Mouse (Mus musculus) MEL-GATA-1-ER (cell line): ENCODE data around the gene Ubtf.

ENCODE experiments used
- DNase-seq: peaks from one replicate; pipeline ENCODE4 v3.0.0-alpha.2; 2012; ENCODE audit warnings: low read depth; ENCODE audit errors: extremely low read depth

Gene Ubtf

DNA sequence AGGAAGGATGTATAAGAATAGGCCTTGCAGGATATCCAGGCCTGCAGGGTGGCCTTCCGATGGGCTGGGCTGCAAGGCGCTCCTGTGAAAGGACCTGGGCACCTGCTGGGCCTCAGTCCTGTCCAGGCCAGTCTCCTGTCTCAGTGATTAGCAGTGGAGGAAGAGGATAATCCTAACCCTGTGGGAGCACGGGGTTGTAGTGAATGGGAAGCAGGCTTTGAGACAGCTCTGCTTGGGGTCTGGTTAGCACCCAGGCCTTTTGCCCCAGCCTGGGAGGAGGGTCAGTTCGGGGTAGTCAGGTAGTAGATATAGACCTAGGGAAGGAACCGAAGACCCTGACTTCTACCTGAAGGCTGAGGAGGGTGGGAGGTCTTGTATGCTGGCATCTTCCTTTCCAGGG, 28.1 kb upstream of the Ubtf start:
- DNase-seq = no peak

DNA sequence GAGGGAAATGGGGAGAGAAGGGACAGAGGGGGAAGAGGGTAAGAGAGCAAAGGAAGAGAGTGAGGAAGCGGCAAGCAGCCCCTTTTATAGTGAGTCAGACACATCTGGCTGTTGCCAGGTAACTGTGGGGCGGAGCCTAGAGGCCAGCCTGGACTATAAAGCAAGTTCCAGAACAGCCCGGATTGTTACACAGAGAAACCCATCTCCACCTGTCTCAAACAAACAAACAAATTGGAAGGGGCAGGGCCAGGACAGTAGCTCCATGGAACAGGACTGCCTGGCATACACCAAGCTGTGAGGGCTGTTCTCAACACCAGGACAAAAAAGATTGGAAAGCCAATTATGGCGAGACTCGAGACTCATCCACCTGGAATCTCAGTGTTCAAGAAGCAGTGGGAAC, 27.4 kb upstream of the Ubtf start:
- DNase-seq = no peak

DNA sequence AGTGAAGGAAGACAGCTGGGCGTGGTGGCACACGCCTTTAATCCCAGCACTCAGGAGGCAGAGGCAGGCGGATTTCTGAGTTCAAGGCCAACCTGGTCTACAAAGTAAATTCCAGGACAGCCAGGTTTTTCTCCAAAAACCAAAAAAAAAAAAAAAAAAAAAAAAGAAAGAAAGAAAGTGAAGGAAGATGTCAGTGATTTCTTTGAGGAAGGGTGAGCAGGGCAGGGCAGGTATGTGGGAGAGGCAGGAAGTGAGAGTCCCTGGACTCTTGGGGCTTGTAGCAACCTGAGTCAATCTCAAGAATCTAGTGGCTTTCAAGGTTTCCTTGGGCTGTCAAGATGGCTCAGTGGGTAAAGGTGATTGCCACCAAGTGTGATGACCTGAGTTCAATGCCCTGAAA, 24.9 kb upstream of the Ubtf start:
- DNase-seq = no peak

DNA sequence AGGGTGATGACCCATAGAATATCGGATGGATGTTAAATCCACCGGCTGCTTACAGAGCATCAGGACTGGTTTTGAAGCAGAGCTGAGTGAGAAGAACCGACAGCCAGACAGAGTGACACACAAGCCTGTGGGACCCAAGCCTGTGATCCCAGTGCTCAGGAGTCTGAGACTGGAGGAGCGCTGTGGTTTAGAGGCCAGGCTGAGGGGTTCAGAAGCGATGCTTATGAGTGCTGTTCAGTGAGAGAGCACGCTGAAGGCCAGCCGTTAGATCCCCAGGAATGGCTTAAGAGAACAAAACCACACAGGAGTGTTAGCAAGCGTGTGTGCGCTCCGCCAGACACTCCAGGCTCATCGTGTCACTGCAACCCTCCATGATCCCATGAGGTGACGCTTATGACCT, 23.2 kb upstream of the Ubtf start:
- no peak for DNase-seq

DNA sequence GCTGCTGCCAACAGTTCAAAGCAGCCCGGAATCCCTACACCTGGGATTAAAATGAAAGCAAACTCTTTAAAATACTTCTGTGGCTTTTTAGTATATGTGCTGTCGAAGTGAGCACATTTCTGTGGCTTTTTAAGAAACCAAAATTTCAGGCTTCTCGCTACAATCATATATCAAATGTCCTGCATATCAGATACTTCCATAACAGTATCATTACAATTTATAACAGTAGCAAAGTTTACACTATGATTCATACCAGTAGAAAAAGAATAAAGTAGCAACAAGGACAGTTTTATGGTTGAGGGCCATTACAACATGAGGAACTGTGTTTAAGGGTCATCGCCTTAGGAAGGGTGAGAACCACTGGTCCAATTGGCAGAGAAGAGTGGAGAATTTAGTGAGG, 21.6 kb upstream of the Ubtf start:
- no peak for DNase-seq

DNA sequence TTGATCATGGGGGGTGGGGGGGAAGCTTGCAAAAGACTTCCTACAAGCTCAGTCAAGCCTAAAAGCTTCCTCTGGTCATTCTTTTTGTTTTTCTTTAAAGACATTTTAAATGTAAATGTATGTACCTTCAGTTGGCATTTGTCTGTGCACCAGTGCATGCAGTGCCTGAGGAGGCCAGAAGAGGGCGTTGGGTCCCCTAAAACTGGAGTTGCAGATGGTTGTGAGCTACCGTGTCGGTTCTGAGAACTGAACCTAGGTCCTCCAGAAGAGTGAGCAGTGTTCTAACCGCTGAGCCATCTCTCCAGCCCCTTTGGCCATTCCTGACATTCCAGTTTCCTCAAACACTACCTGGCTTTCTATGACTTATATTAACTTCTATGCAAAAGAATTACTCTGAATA, 20.1 kb upstream of the Ubtf start:
- DNase-seq = no peak

DNA sequence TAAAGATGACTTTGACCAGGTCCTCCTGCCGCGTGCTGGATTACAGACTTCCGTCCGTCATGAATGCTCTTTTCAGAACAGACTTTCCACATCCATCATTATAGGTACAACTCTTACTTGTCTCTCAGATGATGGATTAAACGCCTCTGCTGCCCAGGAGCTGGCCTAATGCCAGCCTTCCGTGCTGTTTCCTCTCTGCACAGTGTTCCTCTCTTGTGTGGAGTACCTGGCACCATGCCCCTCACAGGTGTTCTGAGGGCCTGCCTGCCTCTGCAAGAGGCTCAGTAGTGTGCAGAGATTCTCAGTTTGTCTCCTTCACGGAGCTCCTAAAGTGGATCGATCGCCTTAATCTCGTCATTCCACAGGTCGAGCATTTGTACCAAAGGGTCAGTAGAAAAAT, 19.7 kb upstream of the Ubtf start:
- no peak for DNase-seq

DNA sequence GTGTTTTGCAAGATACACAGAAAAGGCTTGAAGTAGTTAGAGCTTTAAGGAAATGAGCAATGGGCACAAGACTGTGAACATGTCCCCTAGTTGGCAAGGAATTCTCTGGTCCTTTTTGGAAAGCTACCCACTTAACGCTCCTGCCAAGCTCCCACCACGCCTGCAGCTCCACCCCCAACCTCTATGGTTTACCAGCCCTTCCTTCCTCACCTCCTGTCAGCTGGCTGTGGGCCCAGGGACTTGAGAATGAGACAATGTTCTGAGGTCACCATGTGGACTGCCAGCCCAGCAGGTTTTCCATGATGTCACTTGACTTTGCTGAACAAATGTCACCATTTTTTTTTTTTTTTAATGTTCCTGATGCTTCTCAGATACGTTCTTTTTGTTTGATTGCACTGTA, 19.0 kb upstream of the Ubtf start:
- no peak for DNase-seq

DNA sequence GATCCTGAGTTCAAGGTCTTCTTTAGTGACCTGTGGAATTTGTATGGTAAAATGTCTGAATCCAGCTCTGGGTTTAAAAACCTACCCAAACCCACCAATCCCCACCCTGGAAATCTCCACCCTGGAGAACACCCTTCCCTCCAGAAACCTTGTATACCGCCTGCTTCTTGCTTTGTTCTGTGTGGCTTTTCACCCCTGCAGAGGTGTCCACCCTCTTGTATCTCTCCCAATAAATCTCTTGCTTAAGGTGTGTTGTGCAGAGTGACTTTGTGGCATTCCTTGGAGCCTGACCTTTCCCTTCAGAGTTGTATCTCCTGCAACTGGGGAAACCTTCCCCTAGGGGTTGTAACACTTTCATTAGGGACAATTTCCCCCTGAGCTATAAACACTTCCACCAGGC, 18.4 kb upstream of the Ubtf start:
- no peak for DNase-seq

DNA sequence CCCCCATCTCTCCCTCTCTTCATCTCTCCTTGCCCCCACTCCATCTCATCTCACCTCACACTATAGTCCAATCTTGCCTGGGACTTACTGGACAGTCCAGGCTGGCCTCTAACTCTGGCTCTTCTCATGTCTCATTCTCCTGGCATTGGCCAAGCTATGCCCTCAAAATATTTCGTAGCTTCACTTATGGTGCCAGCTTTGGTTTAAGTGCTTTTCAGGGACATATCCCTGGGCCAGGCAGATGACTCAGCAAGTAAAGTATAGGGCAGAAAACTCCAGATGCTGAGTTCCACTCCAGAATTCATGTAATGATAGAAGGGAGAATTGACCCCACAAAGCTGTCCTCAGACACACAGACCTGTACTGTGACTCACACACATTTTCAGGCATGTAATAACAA, 16.6 kb upstream of the Ubtf start:
- DNase-seq = no peak

DNA sequence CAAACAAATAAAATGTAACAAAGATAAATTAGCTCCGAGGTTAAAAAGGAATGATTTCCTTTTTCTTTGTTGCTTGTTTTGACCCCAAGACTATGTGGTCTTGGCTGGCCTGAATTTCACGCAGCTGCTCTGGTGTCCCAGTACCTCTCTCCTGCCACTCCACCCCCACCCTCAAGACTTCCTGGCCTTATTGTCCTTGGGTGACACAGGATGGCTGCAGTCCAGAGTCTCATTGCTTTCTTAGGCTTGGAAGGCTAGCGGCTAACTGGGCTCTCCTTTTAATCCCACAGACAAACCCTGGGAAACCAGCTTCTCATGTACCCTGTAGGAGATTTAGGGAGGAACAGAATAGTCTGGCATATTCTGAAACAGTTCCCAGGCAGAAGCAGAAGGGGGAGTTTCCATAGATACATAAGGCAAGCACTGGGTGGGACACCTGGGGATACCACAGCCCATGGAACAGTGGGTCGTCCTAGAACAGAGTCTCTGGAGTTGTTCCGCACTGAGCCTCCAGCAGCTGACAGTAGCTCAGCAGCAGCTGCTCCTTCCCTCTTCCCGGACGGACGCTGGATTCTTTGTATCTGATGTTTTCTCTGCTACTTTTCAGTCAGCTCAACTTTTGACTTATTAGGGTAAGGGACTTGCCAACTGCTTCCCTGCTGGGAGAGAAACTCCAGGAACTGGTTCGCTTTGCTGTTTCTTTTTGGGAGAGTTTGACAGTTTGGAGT, 15.6 kb upstream of the Ubtf start:
- no peak for DNase-seq

DNA sequence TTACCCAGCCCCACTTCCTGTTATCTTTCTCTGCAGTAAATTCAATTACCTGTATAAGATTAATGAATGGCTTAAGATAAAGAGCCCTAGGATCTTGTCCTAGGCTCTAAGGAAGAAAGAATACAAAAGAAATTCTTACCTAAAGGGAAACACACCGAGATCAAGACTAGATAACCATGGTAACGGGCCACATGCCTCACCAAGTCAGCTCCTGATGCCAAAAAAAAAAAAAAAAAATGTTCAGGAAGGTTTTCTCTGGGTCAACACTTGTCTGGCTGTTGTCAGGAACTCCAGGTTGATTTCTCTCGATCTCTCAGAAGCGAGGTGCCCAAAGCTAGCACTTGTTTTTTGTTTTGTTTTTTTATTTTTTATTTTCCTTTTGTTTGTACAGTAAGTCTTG, 14.5 kb upstream of the Ubtf start:
- no peak for DNase-seq

DNA sequence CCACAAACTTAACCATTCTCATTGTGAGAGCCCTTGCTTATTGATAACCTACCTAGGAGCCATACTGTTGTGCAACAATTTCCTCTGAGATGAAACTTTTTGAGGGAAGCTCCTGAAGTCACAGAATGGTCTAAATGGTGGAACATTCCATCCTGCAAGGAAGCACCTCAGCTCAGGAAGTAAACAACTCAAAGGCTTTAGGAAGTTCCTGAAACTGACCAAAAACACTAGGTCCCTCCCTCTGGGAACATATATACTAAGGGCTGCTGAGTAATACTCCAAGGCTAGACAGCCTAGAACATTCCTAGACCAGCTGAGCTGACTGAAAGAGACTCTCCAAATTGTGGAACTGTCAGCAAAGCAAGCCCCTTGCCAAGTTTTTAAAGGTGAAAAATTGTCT, 13.5 kb upstream of the Ubtf start:
- no peak for DNase-seq

DNA sequence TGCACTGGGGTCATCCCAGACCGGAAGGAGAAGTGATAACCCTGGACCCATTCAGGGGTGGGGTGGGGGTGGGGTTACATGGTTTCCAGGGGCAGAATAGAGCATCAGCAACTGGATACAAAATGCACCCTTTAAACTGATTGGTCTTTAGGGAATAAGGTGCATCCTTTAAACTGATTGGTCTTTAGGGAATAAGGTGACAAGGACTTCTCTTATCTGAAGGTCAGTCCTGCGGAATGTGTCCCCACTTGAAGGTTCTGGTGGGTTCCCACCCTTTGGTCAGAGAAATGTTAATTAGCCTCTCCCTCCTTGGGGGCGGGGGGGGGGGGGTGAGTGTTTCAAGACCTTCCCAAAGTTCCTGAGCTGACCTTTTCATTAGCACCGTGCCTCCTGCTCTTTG, 12.3 kb upstream of the Ubtf start:
- DNase-seq = no peak

DNA sequence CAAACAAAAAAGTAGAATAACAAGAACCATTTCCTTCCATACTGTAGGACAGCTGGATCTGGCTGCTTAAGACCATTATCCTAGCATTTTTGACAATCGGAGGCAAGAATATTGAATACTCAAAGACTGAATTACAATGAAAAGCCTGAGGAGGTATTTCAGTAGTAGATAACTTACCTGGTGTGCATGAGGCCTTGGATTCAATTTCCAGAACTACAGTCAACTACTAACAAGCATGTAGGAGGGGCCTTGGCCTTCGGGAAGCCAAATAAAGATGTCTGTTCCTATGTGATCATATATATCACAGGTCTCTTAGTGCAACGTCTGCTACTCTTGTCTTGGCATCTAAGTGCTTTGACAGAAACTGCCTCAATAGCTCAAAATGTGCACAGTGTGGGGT, 10.5 kb upstream of the Ubtf start:
- no peak for DNase-seq

DNA sequence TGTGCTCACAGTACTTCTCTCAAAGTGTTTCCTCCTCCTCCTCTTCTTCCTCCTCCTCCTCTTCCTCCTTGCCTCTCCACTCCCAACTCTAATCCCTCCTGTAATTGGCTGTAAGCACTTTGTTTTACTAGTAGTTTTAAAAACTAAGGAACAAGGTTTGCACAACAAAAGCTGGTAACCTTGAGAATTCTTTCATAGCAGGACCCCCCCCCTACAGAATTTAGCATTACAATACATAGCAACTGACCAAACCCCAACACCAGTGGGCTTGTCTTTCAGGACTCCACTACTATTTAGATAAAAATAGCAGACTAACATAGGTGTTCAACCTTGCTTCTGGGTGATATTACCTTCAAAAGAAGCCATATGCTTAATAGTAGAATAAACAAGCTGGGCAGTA, 10.0 kb upstream of the Ubtf start:
- DNase-seq = no peak

DNA sequence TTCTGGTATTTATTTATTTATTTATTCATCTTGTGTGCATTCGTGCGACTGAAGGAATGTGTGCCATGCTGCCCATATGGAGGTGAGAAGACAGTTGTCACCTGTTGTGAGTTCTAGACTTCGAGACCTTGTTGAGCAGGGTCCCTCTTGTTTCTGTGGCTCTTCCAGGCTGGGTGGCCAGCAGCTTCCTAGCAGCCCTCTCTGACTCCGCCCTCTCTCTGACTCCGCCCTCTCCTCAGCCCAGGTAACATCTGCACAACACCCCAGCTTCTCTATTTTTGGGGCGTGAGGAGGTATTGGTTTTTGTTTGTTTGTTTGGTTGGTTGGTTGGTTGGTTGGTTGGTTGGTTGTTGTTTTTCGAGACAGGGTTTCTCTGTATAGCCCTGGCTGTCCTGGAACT, 8.3 kb upstream of the Ubtf start:
- no peak for DNase-seq

DNA sequence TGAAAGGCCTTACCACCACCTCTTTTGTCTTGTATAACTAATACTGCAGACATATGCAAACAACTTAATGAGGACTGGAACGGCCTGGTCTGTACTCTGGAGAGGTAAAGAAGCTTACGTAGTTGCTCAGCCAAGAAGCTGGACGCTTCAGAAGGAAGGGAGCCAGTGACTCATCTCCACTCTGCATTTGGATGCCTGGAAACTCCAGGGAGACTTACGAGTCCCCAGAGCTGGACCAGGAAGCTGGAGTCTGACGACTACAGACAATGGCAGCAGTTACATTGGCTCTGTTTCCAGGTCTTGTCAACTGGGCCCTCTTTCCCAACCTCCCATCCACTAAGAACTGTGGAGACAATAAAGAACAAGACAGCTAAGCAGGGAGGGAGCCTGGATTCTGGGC, 7.7 kb upstream of the Ubtf start:
- no peak for DNase-seq

DNA sequence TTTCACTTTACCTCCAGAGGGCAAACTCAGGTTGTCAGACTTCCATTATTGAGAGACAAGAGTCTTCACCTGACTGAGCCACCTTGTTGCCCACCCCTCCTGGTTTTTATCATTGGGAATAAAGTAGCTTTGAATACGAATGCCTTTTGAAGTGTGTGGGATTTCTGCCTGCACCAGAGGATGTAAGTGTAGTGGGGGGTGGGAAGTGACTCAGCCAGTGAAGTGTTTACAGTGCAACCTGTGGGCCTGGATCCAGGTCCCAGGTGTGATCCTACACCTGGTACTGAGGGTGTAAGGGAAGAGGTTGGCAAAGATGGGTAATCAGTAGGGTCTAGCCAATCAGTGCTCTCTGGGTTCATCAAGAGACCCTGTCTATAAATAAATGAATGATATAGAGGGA, 4.0 kb upstream of the Ubtf start:
- DNase-seq = no peak

DNA sequence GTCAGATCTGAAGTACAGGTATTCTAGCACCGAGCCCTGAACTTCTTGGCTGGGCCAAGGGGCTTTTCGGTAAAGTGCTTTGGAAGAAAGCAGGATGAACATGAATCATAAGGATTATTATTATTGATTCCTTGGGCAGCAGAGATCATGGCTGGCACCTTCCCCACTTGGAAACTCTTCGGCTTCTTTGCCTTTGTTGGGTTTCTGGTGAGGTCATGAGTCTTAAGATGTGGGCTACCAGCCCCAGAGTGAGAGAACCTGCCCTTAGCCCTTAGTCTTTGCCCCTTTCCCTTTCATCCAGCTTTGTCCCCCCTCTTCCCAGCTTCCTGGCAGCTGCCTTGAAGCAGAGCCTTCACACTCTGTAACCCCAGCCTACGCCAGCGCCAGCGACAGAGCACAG, 2.4 kb upstream of the Ubtf start:
- DNase-seq = no peak

DNA sequence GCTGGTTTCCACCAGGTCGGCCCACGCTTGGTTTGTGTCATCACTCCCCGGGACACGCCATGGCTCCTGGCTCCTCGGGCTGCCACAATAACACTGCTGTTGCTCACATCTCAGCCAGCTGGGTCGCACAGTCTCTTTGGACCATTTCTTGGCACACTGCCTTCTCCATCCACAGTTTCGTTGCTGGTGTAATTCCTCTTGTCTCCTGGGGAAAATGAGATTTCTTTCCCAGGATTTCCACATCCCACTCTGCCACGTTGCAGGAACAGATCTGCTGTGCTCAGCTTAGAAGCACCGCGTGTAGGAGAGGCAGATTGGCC, 1.1 kb upstream of the Ubtf start:
- DNase-seq = no peak

DNA sequence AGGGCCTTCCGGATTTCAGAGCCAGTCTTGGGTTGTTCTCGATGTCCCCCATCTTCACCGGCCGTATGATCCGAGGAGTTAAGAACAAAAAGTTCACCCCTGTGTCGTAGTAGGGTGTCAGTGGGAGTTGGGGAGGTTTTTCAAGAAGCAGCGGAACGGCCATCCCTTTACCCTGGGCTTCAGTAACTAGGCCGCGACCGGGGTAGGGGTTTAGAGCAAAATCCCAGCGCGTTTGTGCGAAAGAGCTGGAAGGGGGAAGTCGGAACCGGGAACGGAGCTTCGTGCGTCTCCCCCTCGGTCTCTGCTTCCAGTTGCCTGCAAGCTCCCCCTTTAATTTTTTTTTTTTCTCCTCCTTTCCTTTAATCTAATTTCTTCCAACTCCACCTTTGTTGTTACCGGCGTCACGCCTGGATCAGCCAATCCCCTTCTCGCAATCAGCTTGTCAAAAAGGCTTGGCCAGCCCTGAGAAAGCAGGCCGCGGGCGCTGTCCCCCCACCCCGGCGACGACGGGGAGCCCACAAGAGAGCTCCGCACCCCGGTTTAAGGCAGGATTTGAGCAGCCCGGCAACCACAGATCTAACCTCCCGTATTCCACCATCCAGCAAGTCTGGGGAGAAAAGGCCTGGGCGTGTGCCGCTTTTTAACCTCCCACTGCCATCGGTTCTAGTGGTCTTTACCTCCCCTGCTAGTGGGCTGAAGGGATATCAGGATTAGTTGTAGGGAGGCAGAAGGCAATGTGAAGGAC, 571 bp upstream of the Ubtf start:
- peak; percentile 84 for DNase-seq

DNA sequence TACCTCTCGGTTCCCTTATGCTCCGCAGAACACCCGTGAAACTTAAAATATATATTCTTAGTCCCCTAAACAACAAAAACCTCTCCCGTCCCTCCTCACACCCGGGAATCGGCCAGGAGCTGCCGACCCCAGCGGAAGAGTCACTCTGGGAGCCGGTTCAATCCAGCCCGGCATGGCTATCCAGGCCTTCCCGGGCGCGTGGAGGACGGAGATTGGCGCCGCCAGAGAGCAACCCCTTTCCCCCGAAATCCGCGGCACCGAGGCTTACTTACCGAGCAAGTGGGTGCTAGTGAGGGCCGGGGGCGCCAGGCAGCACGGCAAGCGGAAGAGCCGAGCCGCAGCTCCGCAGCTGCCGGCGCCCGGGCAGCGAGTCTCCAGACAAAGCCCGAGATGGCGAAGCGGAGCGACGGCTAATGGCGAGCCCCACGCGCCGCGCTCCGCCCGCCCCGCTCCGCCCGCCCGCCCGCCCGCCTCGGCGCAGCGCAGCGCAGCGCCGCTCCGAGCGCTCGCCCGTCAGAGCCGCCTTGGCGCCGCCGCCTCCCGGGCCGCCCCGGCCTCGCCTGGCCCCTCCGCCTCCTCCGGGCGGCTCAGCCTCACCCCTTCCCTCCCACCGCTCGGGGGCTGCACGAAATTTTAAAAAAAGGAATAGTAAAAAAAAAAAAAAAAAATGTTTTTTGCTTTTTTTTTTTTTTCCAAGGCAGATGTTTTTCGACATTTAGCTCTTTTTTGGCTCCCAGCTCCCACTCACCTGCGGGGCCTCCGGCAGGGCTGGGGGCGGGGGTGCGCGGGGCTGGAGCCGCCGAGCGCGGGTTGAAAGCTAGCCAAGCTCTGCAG, 749 bp downstream of the Ubtf start:
- no peak for DNase-seq
